Mouse (Mus musculus) CH12.LX (cell line): ENCODE measurements around the gene Imp4. TPM values are rescaled to one million over a fixed set of nuclear protein-coding genes. Genes with fewer than 3 reads are reported as not detected.

Experiments used
- DNase-seq: peaks from one replicate; pipeline ENCODE4 v3.0.0-alpha.2; 2013; ENCODE audit errors: extremely low read depth
- H3K27ac ChIP-seq: 2 replicates; pipeline ENCODE4 v1.5.1; 2012; ENCODE audit warnings: low read depth, mild to moderate bottlenecking, control low read depth, moderate library complexity; ENCODE audit not compliant: insufficient read depth
- H3K27me3 ChIP-seq: replicated peaks from 2 replicates; pipeline ENCODE3; 2012; ENCODE audit warnings: inconsistent platforms
- H3K36me3 ChIP-seq, 2 experiments: replicated peaks in 1 of 2; 2 replicates each; pipeline versions ENCODE3 to v1.6.1; 2012; ENCODE audit warnings: inconsistent platforms in 1 of 2, low read length in 1 of 2, mild to moderate bottlenecking in 1 of 2, mixed read lengths in 1 of 2, moderate library complexity in 1 of 2; ENCODE audit not compliant: control insufficient read depth in 1 of 2, insufficient read depth in 1 of 2
- H3K4me1 ChIP-seq, 2 experiments: 2 replicates each; pipeline ENCODE4 v1.6.1; 2012; ENCODE audit warnings: inconsistent platforms in 1 of 2, moderate library complexity in 1 of 2; ENCODE audit not compliant: insufficient read depth in 2 of 2, control insufficient read depth in 1 of 2
- H3K4me2 ChIP-seq: 2 replicates; pipeline ENCODE4 v1.6.1; 2012; ENCODE audit warnings: low read depth, mild to moderate bottlenecking, control low read depth; ENCODE audit not compliant: poor library complexity, insufficient read depth, severe bottlenecking
- H3K4me3 ChIP-seq, 3 experiments: fragments of 150-350 bp in 1 of 3; sonication (generic) in 1 of 3; replicated peaks in 1 of 3; 2 replicates each; pipeline versions ENCODE3 to v1.5.1; 2011 to 2012; ENCODE audit warnings: low read depth in 2 of 3, low read length in 2 of 3, mild to moderate bottlenecking in 2 of 3, moderate library complexity in 2 of 3, control low read depth in 1 of 3, improper control_type of control experiment in 1 of 3, inconsistent platforms in 1 of 3, mixed read lengths in 1 of 3; ENCODE audit not compliant: poor library complexity in 1 of 3
- H3K79me2 ChIP-seq: replicated peaks from 2 replicates; pipeline ENCODE4 v1.6.1; 2012; ENCODE audit warnings: mild to moderate bottlenecking, moderate library complexity; ENCODE audit not compliant: control insufficient read depth, poor library complexity, insufficient read depth, severe bottlenecking; ENCODE audit errors: extremely low read depth
- H3K9ac ChIP-seq: 2 replicates; pipeline ENCODE4 v1.6.1; 2012; ENCODE audit warnings: low read depth, mild to moderate bottlenecking, control low read depth, moderate library complexity; ENCODE audit not compliant: insufficient read depth
- H3K9me3 ChIP-seq: replicated peaks from 2 replicates; pipeline ENCODE3; 2012; ENCODE audit warnings: low read length, inconsistent platforms, mixed read lengths
- BHLHE40 ChIP-seq: IDR thresholded peaks from 2 replicates; pipeline ENCODE4 v1.6.1; 2011; ENCODE audit warnings: mild to moderate bottlenecking, low read depth, low read length, improper control_type of control experiment
- CHD1 ChIP-seq: IDR thresholded peaks from 2 replicates; pipeline ENCODE4 v1.6.1; 2012; ENCODE audit warnings: low read depth, low read length, improper control_type of control experiment, inconsistent platforms
- EP300 ChIP-seq: IDR thresholded peaks from 2 replicates; pipeline ENCODE4 v1.6.1; 2011; ENCODE audit warnings: low read length, improper control_type of control experiment
- GABPA ChIP-seq: IDR thresholded peaks from 2 replicates; pipeline ENCODE4 v1.6.1; 2012; ENCODE audit warnings: low read depth, low read length, improper control_type of control experiment, inconsistent platforms; ENCODE audit not compliant: insufficient replicate concordance
- IRF4 ChIP-seq: IDR thresholded peaks from 2 replicates; pipeline ENCODE4 v1.6.1; 2014; ENCODE audit warnings: low read depth, mild to moderate bottlenecking, inconsistent platforms, low read length, improper control_type of control experiment
- JUN ChIP-seq: IDR thresholded peaks from 2 replicates; pipeline ENCODE4 v1.6.1; 2011; ENCODE audit warnings: low read depth, mild to moderate bottlenecking, low read length, improper control_type of control experiment, moderate library complexity; ENCODE audit not compliant: insufficient read depth
- MXI1 ChIP-seq: IDR thresholded peaks from 2 replicates; pipeline ENCODE4 v1.6.1; 2011; ENCODE audit warnings: mild to moderate bottlenecking, low read depth, low read length, improper control_type of control experiment
- NELFE ChIP-seq: IDR thresholded peaks from 2 replicates; pipeline ENCODE4 v1.6.1; 2011; ENCODE audit warnings: low read depth, low read length, improper control_type of control experiment
- PAX5 ChIP-seq: IDR thresholded peaks from 2 replicates; pipeline ENCODE4 v1.6.1; 2012; ENCODE audit warnings: low read length, inconsistent platforms, mixed read lengths
- RAD21 ChIP-seq: IDR thresholded peaks from 2 replicates; pipeline ENCODE4 v1.6.1; 2011; ENCODE audit warnings: low read depth, mild to moderate bottlenecking, low read length, improper control_type of control experiment, moderate library complexity
- SIN3A ChIP-seq: IDR thresholded peaks from 2 replicates; pipeline ENCODE4 v1.6.1; 2012; ENCODE audit warnings: low read length, improper control_type of control experiment, inconsistent platforms
- SMC3 ChIP-seq: IDR thresholded peaks from 2 replicates; pipeline ENCODE4 v1.6.1; 2011; ENCODE audit warnings: low read depth, low read length, improper control_type of control experiment
- dilution Hi-C: fragments of 300-500 bp; cut with MboI; formaldehyde crosslinking; loops from 2 replicates; pipeline ENCODE4 v1.14.3; 2020; ENCODE audit warnings: low sequenced_read_pairs; ENCODE audit not compliant: extremely low pct_unique_long_range_greater_than_20kb, extremely low pct_ligation_motif_present
- in situ Hi-C: fragments of 300-500 bp; cut with MboI; formaldehyde crosslinking; loops from 3 replicates; pipeline ENCODE4 v1.14.3; 2019; ENCODE audit warnings: low sequenced_read_pairs, low pct_ligation_motif_present, low pct_unique_long_range_greater_than_20kb, mixed read lengths
- polyA plus RNA-seq: library from polyadenylated mRNA; unstranded; fragments of >175 nt; gene quantifications from 2 replicates; pipeline ENCODE4 v1.2.1, GENCODE M21; 2012; ENCODE audit warnings: low read depth; ENCODE audit not compliant: insufficient read length
- total RNA-seq, 2 experiments: library from RNA; depleted of rRNA; stranded (reverse); fragments of 300-350 nt in 1 of 2; fragments of >200 nt in 1 of 2; gene quantifications; 2 replicates each; pipeline ENCODE4 v1.2.3; 2012 to 2014

Gene Imp4
- total and polyA plus RNA-seq, 3 experiments = 91.0 to 199 (median 107) TPM

- H3K36me3 ChIP-seq = no peaks in the 10 kb centered on the region
- dilution Hi-C loops = no loop called here
- in situ Hi-C loops = no loop called here
- H3K9me3 ChIP-seq = peaks cover 21% of the 10 kb centered on the region
- no peak overlapping the region for H3K9ac ChIP-seq
- no peak overlapping the region for H3K4me2 ChIP-seq
- no peaks in the 10 kb centered on the region for H3K4me1 ChIP-seq
- H3K27me3 ChIP-seq = peaks cover 3% of the 10 kb centered on the region
- DNase-seq = no peak
- H3K4me3 ChIP-seq = no peak overlapping the region
- no peak overlapping the region for H3K27ac ChIP-seq
- no peak for TF ChIP-seq BHLHE40
- H3K79me2 ChIP-seq = no peaks in the 10 kb centered on the region
These were observed 11.2 kb upstream of the Imp4 start for GRCm38 (mm10) chr1:34428466-34428865.

- in situ Hi-C loops = no loop called here
- Histone ChIP-seq H3K4me2 (no peak overlapping the region), H3K27ac (no peak overlapping the region), H3K27me3 (peaks cover 3% of the 10 kb centered on the region), H3K36me3 (no peaks in the 10 kb centered on the region), H3K4me1 (no peaks in the 10 kb centered on the region), H3K79me2 (no peaks in the 10 kb centered on the region), H3K4me3 (no peak overlapping the region), H3K9me3 (peaks cover 23% of the 10 kb centered on the region), H3K9ac (no peak overlapping the region)
- TF ChIP-seq SMC3 = no peak
- no peak for TF ChIP-seq JUN
- TF ChIP-seq MXI1 = no peak
- no peak for TF ChIP-seq SIN3A
- TF ChIP-seq PAX5 = no peak
- DNase-seq = no peak
- dilution Hi-C loops = no loop called here
These were observed 10.4 kb upstream of the Imp4 start for GRCm38 (mm10) chr1:34429281-34429680.

DNA sequence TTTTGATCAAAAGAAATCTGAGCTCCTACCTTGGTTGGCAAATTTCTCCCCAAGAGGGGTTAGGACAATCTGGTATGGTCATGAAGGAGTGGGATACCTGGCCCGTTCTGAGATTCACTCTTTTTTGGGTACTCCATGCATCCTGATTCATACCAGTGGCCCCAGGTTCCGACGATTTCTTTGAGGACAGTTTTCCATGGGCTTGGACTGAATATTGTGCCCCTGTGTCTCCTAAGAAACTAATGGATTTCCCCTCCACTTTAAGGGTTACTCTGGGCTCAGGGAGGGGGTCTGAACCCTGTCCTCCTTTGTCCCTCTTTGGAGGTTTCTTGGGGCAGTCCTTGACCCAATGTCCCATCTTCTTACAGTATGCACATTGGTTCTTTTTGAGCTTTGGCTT is 8.7 kb upstream of the Imp4 start:
- Histone ChIP-seq H3K27ac (no peak overlapping the region), H3K9ac (no peak overlapping the region), H3K27me3 (peaks cover 3% of the 10 kb centered on the region), H3K9me3 (peaks cover 23% of the 10 kb centered on the region), H3K4me2 (no peak overlapping the region), H3K79me2 (no peaks in the 10 kb centered on the region), H3K36me3 (no peaks in the 10 kb centered on the region), H3K4me3 (no peak overlapping the region), H3K4me1 (peaks cover 0 to 6% of the 10 kb centered on the region in 2 experiments; a peak in 2 of 4 replicates)
- dilution Hi-C loops (no loop called here), in situ Hi-C loops (no loop called here)
- TF ChIP-seq IRF4 (no peak), GABPA (no peak), EP300 (no peak), RAD21 (no peak), CHD1 (no peak), NELFE (no peak)
- DNase-seq = no peak
